ENCODE assay signal across 8 mouse cellular contexts in the genomic region with DNA sequence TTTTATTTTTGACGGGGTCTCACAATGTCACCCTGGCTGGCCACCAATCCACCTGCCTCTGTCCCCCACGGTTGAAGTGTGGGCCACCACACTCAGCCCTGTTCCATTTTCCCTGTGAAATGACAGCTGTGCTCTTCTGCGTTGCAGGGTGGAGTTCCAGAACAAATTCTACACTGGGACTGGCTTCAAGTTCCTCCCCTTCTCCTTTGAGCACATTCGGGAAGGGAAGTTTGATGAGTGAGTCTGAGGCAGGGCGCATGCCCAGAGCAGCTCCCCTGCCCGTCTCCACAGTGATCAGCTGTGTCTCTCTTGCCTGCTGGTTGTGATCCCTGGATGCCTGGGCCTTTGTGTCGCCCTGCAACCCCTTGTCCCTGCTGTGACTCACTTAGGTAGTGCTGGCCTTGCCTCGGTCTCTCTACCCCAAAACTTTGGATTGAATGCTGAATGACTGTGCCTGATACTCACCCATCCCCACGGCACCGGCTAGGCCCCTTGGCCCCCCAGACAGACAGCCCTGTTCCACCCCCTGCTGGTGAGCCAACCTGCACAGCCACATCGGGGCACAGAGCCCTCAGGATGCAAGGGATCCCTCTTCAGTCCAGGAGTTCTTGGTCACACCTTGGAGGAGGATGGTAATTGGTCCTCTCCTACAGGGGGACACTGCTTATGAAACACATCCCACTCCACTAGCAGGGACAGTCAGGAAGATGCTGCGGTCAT. TPM values are rescaled to one million over a fixed set of nuclear protein-coding genes. Genes with fewer than 3 reads are reported as not detected.
DNase-seq lines count a peak whose midpoint lies in the region; ATAC-seq lines count a peak whose summit lies in the region.

No protein-coding gene starts in this region.

- H3K9me3 ChIP-seq in embryonic facial prominence, embryonic 15.5 days (replicated peaks), result no peaks in the 10 kb centered on the region
- H3K9me3 ChIP-seq in midbrain, embryonic 16.5 days (replicated peaks; ENCODE audit: control insufficient read depth, low read length, poor library complexity, severe bottlenecking), result no peaks in the 10 kb centered on the region
- no peaks in the 10 kb centered on the region for H3K9me3 ChIP-seq in forebrain, embryonic 13.5 days (replicated peaks)

- no peak overlapping the region for H3K4me2 ChIP-seq in embryonic facial prominence, embryonic 15.5 days (replicated peaks)
- no peak overlapping the region for H3K4me2 ChIP-seq in midbrain, embryonic 16.5 days (ENCODE audit: low read length)
- no peak overlapping the region for H3K4me2 ChIP-seq in forebrain, embryonic 13.5 days

- no peaks in the 10 kb centered on the region for H3K27me3 ChIP-seq in embryonic facial prominence, embryonic 15.5 days
- H3K27me3 ChIP-seq in midbrain, embryonic 16.5 days (ENCODE audit: control insufficient read depth, insufficient read depth, low read depth, low read length), result no peaks in the 10 kb centered on the region
- no peaks in the 10 kb centered on the region for H3K27me3 ChIP-seq in forebrain, embryonic 13.5 days

- intact Hi-C loops in heart, postnatal 36 days (cut with DNase I), result loop anchor here (10.0 kb wide), 1 partner anchor 348 kb away; a partner anchor contains a TSS

- H3K36me3 ChIP-seq in embryonic facial prominence, embryonic 15.5 days, result peaks cover 9% of the 10 kb centered on the region; the same call in 1 of the 2 replicates
- peaks cover 33% of the 10 kb centered on the region for H3K36me3 ChIP-seq in midbrain, embryonic 16.5 days (ENCODE audit: control insufficient read depth, insufficient read depth, low read length)
- peaks cover 56% of the 10 kb centered on the region for H3K36me3 ChIP-seq in forebrain, embryonic 13.5 days (ENCODE audit: poor library complexity, severe bottlenecking)

- H3K9ac ChIP-seq in embryonic facial prominence, embryonic 15.5 days, result no peak overlapping the region
- no peak overlapping the region for H3K9ac ChIP-seq in midbrain, embryonic 16.5 days (ENCODE audit: low read depth, low read length)
- H3K9ac ChIP-seq in forebrain, embryonic 13.5 days, result no peak overlapping the region

- DNase-seq in right cerebral cortex, adult 18-20 months, result peak; percentile 73
- no peak for DNase-seq in right cerebral cortex, adult 2 months (ENCODE audit: low spot score in 2 of 2)
- DNase-seq in heart, postnatal 36 days, result peak; percentile 63 to 74
- DNase-seq in lung, adult 18-20 months, result peak; percentile 74 to 78
- DNase-seq in frontal cortex, postnatal 10 days (ENCODE audit: low spot score in 2 of 2), result no peak

- peak overlapping the region; percentile 93 for H3K27ac ChIP-seq in embryonic facial prominence, embryonic 15.5 days (replicated peaks)
- H3K27ac ChIP-seq in midbrain, embryonic 16.5 days (ENCODE audit: low read length), result no peak overlapping the region
- no peak overlapping the region for H3K27ac ChIP-seq in forebrain, embryonic 13.5 days

- no peak overlapping the region for H3K4me3 ChIP-seq in embryonic facial prominence, embryonic 15.5 days (replicated peaks)
- H3K4me3 ChIP-seq in midbrain, embryonic 16.5 days (ENCODE audit: low read depth, low read length), result no peak overlapping the region
- no peak overlapping the region for H3K4me3 ChIP-seq in forebrain, embryonic 13.5 days

- peaks cover 80% of the 10 kb centered on the region for H3K4me1 ChIP-seq in embryonic facial prominence, embryonic 15.5 days
- H3K4me1 ChIP-seq in midbrain, embryonic 16.5 days (ENCODE audit: control insufficient read depth, insufficient read depth, low read length), result 0 out of 2 replicates have a peak, but pooled peaks cover 2% of the 10 kb centered on the region
- peaks cover 8% of the 10 kb centered on the region for H3K4me1 ChIP-seq in forebrain, embryonic 13.5 days

- no peak for ATAC-seq in embryonic facial prominence, embryonic 15.5 days (ENCODE audit: insufficient number of reproducible peaks, low FRiP score, low TSS enrichment, low read depth)
- no peak for ATAC-seq in midbrain, embryonic 16.5 days
- ATAC-seq in forebrain, embryonic 13.5 days, result no peak

- WGBS in embryonic facial prominence, embryonic 15.5 days, result 67% methylated on average over 12 of the region's 12 CpGs
- WGBS in midbrain, embryonic 16.5 days, result 76% methylated on average over 12 of the region's 12 CpGs
- WGBS in forebrain, embryonic 13.5 days, result 74% methylated on average over 12 of the region's 12 CpGs

RNA-seq across cellular contexts. Expression of a gene that starts 7.5 kb away (rescaled TPM):
- 15.1 and 16.6 TPM in 2 replicates for polyA plus RNA-seq in embryonic facial prominence, embryonic 15.5 days (2015; fragmentation: Nextera tagmentation; extraction: Ambion mirVana)
- 10 to 100 TPM in 1 of 2 experiments, 1 to 10 TPM in 1; 9.1 to 10.1 TPM for total RNA-seq in heart, postnatal 36 days (2021)
- 13.2 and 14.2 TPM in 2 replicates for polyA plus RNA-seq in midbrain, embryonic 16.5 days (2015; fragmentation: Nextera tagmentation; extraction: Ambion mirVana)
- polyA plus RNA-seq in forebrain, embryonic 13.5 days (2015; fragmentation: Nextera tagmentation; extraction: Ambion mirVana), result 4.8 and 6.5 TPM in 2 replicates

RNA-seq across cellular contexts. Expression of a gene that starts 15.9 kb away (rescaled TPM):
- polyA plus RNA-seq in embryonic facial prominence, embryonic 15.5 days (2015; fragmentation: Nextera tagmentation; extraction: Ambion mirVana), result 0.24 and 0.25 TPM in 2 replicates
- total RNA-seq in heart, postnatal 36 days (2021), result under 1 TPM; 0.46 to 0.58 TPM
- polyA plus RNA-seq in midbrain, embryonic 16.5 days (2015; fragmentation: Nextera tagmentation; extraction: Ambion mirVana), result 0.21 and 0.49 TPM in 2 replicates
- not detected in 2 replicates for polyA plus RNA-seq in forebrain, embryonic 13.5 days (2015; fragmentation: Nextera tagmentation; extraction: Ambion mirVana)

RNA-seq across cellular contexts. Expression of a gene that starts 20.0 kb away (rescaled TPM):
- 43.2 and 44.9 TPM in 2 replicates for polyA plus RNA-seq in embryonic facial prominence, embryonic 15.5 days (2015; fragmentation: Nextera tagmentation; extraction: Ambion mirVana)
- 10 to 100 TPM; 17.2 to 18.8 TPM for total RNA-seq in heart, postnatal 36 days (2021)
- 42.0 and 43.5 TPM in 2 replicates for polyA plus RNA-seq in midbrain, embryonic 16.5 days (2015; fragmentation: Nextera tagmentation; extraction: Ambion mirVana)
- 45.8 and 48.2 TPM in 2 replicates for polyA plus RNA-seq in forebrain, embryonic 13.5 days (2015; fragmentation: Nextera tagmentation; extraction: Ambion mirVana)

RNA-seq across cellular contexts. Expression of a gene that starts 24.8 kb away (rescaled TPM):
- 50.3 and 52.0 TPM in 2 replicates for polyA plus RNA-seq in embryonic facial prominence, embryonic 15.5 days (2015; fragmentation: Nextera tagmentation; extraction: Ambion mirVana)
- total RNA-seq in heart, postnatal 36 days (2021), result 10 to 100 TPM; 18.8 to 23.1 TPM
- 93.8 and 96.5 TPM in 2 replicates for polyA plus RNA-seq in midbrain, embryonic 16.5 days (2015; fragmentation: Nextera tagmentation; extraction: Ambion mirVana)
- polyA plus RNA-seq in forebrain, embryonic 13.5 days (2015; fragmentation: Nextera tagmentation; extraction: Ambion mirVana), result 71.1 and 81.2 TPM in 2 replicates

RNA-seq across cellular contexts. Expression of a gene that starts 32.9 kb away (rescaled TPM):
- polyA plus RNA-seq in embryonic facial prominence, embryonic 15.5 days (2015; fragmentation: Nextera tagmentation; extraction: Ambion mirVana), result 32.0 and 33.6 TPM in 2 replicates
- 1 to 10 TPM; 1.9 to 4.1 TPM for total RNA-seq in heart, postnatal 36 days (2021)
- 15.2 and 17.6 TPM in 2 replicates for polyA plus RNA-seq in midbrain, embryonic 16.5 days (2015; fragmentation: Nextera tagmentation; extraction: Ambion mirVana)
- polyA plus RNA-seq in forebrain, embryonic 13.5 days (2015; fragmentation: Nextera tagmentation; extraction: Ambion mirVana), result 63.3 and 64.1 TPM in 2 replicates

Comparison
In these comparisons a context has a peak if more than half of its experiments do, and no peak if none do; other contexts are left out.
1. DNase-seq: peak in right cerebral cortex, adult 18-20 months (single experiment), heart, postnatal 36 days (2 of 2) and lung, adult 18-20 months (2 of 2); none in right cerebral cortex, adult 2 months (0 of 2) and frontal cortex, postnatal 10 days (0 of 2).